24 mouse cellular contexts compared by ENCODE assay signal in genomic region chr11:11678972-11679371, GRCm38 (mm10). TPM values are rescaled to one million over a fixed set of nuclear protein-coding genes. Genes with fewer than 3 reads are reported as not detected.
DNase-seq lines count a peak whose midpoint lies in the region; ATAC-seq and TF ChIP-seq lines count a peak whose summit lies in the region.
"Had no signal": no experiment of that assay in that cellular context is flagged by ENCODE, and none has a peak within 500 bp of the region (broad histone marks: within the 10 kb centered on the region; RNA-seq: fewer than 3 reads in every experiment).

No protein-coding gene starts in this region.

- DNase-seq in heart, adult 2 months = no peak
- peak; percentile 54 to 61 for DNase-seq in thymus, postnatal 36 days
- DNase-seq in ovary, postnatal 36 days (ENCODE audit: low spot score) = no peak
- no peak for DNase-seq in adrenal gland, postnatal 10 days
- DNase-seq: adrenal gland, postnatal 36 days; cerebellum, postnatal 36 days; heart, adult 18-20 months; kidney, adult 11 months; kidney, postnatal 10 days; layer of hippocampus, adult 9-11 months; lung, postnatal 36 days; right cerebral cortex, postnatal 25 days had no signal

- H3K4me1 ChIP-seq in heart, embryonic 16.5 days (ENCODE audit: control insufficient read depth, insufficient read depth, low read length) = no peaks in the 10 kb centered on the region
- no peaks in the 10 kb centered on the region for H3K4me1 ChIP-seq in heart, adult 2 months (ENCODE audit: control insufficient read depth, insufficient read depth, low read length)
- H3K4me1 ChIP-seq in forebrain, embryonic 12.5 days = no peaks in the 10 kb centered on the region
- H3K4me1 ChIP-seq: embryonic facial prominence, embryonic 13.5 days; forebrain, embryonic 10.5 days; hindbrain, embryonic 13.5 days; limb, embryonic 15.5 days; midbrain, embryonic 13.5 days had no signal

- TF ChIP-seq CTCF in heart, adult 2 months (IDR thresholded peaks at IDR 0.05) = no peak

- peak; percentile 37 for ATAC-seq in heart, embryonic 16.5 days (replicated peaks; ENCODE audit: extremely low read depth, insufficient read depth, low FRiP score)
- peak; percentile 28; the same call in 1 of the 2 replicates for ATAC-seq in erythroblast, adult 5-6 weeks (replicated peaks; ENCODE audit: low FRiP score, poor library complexity, severe bottlenecking)
- ATAC-seq in megakaryocyte, adult 5-6 weeks (ENCODE audit: poor library complexity, severe bottlenecking) = peak; percentile 53
- ATAC-seq in forebrain, embryonic 12.5 days (ENCODE audit: low FRiP score) = no peak
- ATAC-seq: midbrain, embryonic 13.5 days had no signal

- no peak overlapping the region for H3K9ac ChIP-seq in heart, embryonic 16.5 days (ENCODE audit: low read length)
- H3K9ac ChIP-seq in heart, adult 2 months (ENCODE audit: low read depth, low read length) = no peak overlapping the region
- no peak overlapping the region for H3K9ac ChIP-seq in forebrain, embryonic 12.5 days
- H3K9ac ChIP-seq: embryonic facial prominence, embryonic 13.5 days; hindbrain, embryonic 13.5 days; limb, embryonic 15.5 days; midbrain, embryonic 13.5 days had no signal

- no peak overlapping the region for H3K4me2 ChIP-seq in heart, embryonic 16.5 days (ENCODE audit: low read depth, low read length)
- H3K4me2 ChIP-seq in forebrain, embryonic 12.5 days = no peak overlapping the region
- H3K4me2 ChIP-seq: embryonic facial prominence, embryonic 13.5 days; hindbrain, embryonic 13.5 days; limb, embryonic 15.5 days; midbrain, embryonic 13.5 days had no signal

- no peak for TF ChIP-seq EP300 in heart, adult 2 months (IDR thresholded peaks at IDR 0.05; ENCODE audit: insufficient read depth, low read depth, low read length)

- H3K79me2 ChIP-seq in heart, adult 2 months (replicated peaks; ENCODE audit: control insufficient read depth, insufficient read depth, low read length) = no peaks in the 10 kb centered on the region

- no peak for TF ChIP-seq POLR2A in heart, adult 2 months (IDR thresholded peaks at IDR 0.05; ENCODE audit: insufficient read depth, low read depth, low read length)

- no peak overlapping the region for H3K4me3 ChIP-seq in heart, embryonic 16.5 days (ENCODE audit: low read length)
- H3K4me3 ChIP-seq in heart, adult 2 months = no peak overlapping the region
- H3K4me3 ChIP-seq in forebrain, embryonic 12.5 days (replicated peaks) = no peak overlapping the region
- H3K4me3 ChIP-seq: embryonic facial prominence, embryonic 13.5 days; forebrain, embryonic 10.5 days; hindbrain, embryonic 13.5 days; limb, embryonic 15.5 days; midbrain, embryonic 13.5 days had no signal

- no peaks in the 10 kb centered on the region for H3K9me3 ChIP-seq in heart, embryonic 16.5 days (replicated peaks; ENCODE audit: control insufficient read depth, low read length)
- no peaks in the 10 kb centered on the region for H3K9me3 ChIP-seq in forebrain, embryonic 12.5 days
- H3K9me3 ChIP-seq: embryonic facial prominence, embryonic 13.5 days; forebrain, embryonic 10.5 days; hindbrain, embryonic 13.5 days; limb, embryonic 15.5 days; midbrain, embryonic 13.5 days had no signal

- intact Hi-C loops in heart, adult 2 months (cut with DNase I) = no loop called here

- no peaks in the 10 kb centered on the region for H3K36me3 ChIP-seq in heart, embryonic 16.5 days (ENCODE audit: control insufficient read depth, insufficient read depth)
- H3K36me3 ChIP-seq in heart, adult 2 months (ENCODE audit: control insufficient read depth, insufficient read depth, low read length) = no peaks in the 10 kb centered on the region
- H3K36me3 ChIP-seq in forebrain, embryonic 12.5 days (replicated peaks) = no peaks in the 10 kb centered on the region
- H3K36me3 ChIP-seq: embryonic facial prominence, embryonic 13.5 days; forebrain, embryonic 10.5 days; hindbrain, embryonic 13.5 days; limb, embryonic 15.5 days; midbrain, embryonic 13.5 days had no signal

- WGBS in heart, embryonic 16.5 days = 46% methylated on average over 6 of the region's 6 CpGs
- WGBS in heart, adult 2 months = 48% methylated on average over 6 of the region's 6 CpGs
- WGBS in forebrain, embryonic 12.5 days = 84% methylated on average over 6 of the region's 6 CpGs

- peaks cover 10% of the 10 kb centered on the region for H3K27me3 ChIP-seq in heart, embryonic 16.5 days (ENCODE audit: control insufficient read depth, insufficient read depth, low read length)
- H3K27me3 ChIP-seq in heart, adult 2 months (ENCODE audit: control insufficient read depth, insufficient read depth, low read length) = no peaks in the 10 kb centered on the region
- H3K27me3 ChIP-seq in forebrain, embryonic 12.5 days = peaks cover 14% of the 10 kb centered on the region

- H3K27ac ChIP-seq in heart, embryonic 16.5 days (ENCODE audit: low read length) = no peak overlapping the region
- no peak overlapping the region for H3K27ac ChIP-seq in heart, adult 2 months
- no peak overlapping the region for H3K27ac ChIP-seq in forebrain, embryonic 12.5 days
- H3K27ac ChIP-seq: embryonic facial prominence, embryonic 13.5 days; forebrain, embryonic 10.5 days; hindbrain, embryonic 13.5 days; limb, embryonic 15.5 days; midbrain, embryonic 13.5 days had no signal

RNA-seq across cellular contexts. Expression of gene Ikzf1, which starts 5.8 kb away (rescaled TPM):
- 3.9 and 15.1 TPM in 2 replicates for polyA plus RNA-seq in heart, embryonic 16.5 days (2015; fragmentation: Nextera tagmentation; extraction: Ambion mirVana)
- total RNA-seq in heart, adult 2 months (2021) = 1 to 10 TPM; 1.8 to 2.0 TPM
- 1.7 and 3.7 TPM in 2 replicates for polyA plus RNA-seq in heart, adult 2 months (2012; rRNA removed)
- 61.1 and 70.4 TPM in 2 replicates for total RNA-seq in erythroblast, adult 5-6 weeks (2015; ENCODE audit: low replicate concordance)
- 27.2 and 32.0 TPM in 2 replicates for total RNA-seq in erythroblast, adult 5-6 weeks (2017; ENCODE audit: low replicate concordance)
- 217 and 226 TPM in 2 replicates for total RNA-seq in megakaryocyte, adult 5-6 weeks (2015)
- total RNA-seq in megakaryocyte, adult 5-6 weeks (2017) = 80.8 and 104 TPM in 2 replicates
- 0.91 and 0.98 TPM in 2 replicates for polyA plus RNA-seq in forebrain, embryonic 12.5 days (2016; fragmentation: Nextera tagmentation; extraction: Ambion mirVana)
- 1 to 10 TPM; 9.3 to 9.9 TPM for total RNA-seq in adrenal gland, postnatal 10 days (2021)

RNA-seq across cellular contexts. Expression of gene 4930512M02Rik, which starts 51.3 kb away (rescaled TPM):
- polyA plus RNA-seq in heart, embryonic 16.5 days (2015; fragmentation: Nextera tagmentation; extraction: Ambion mirVana) = not detected in 2 replicates
- total RNA-seq in heart, adult 2 months (2021) = not detected
- not detected in 2 replicates for polyA plus RNA-seq in heart, adult 2 months (2012; rRNA removed)
- total RNA-seq in erythroblast, adult 5-6 weeks (2015; ENCODE audit: low replicate concordance) = not detected in 2 replicates
- total RNA-seq in erythroblast, adult 5-6 weeks (2017; ENCODE audit: low replicate concordance) = not detected in 2 replicates
- not detected in 2 replicates for total RNA-seq in megakaryocyte, adult 5-6 weeks (2015)
- not detected in 2 replicates for total RNA-seq in megakaryocyte, adult 5-6 weeks (2017)
- polyA plus RNA-seq in forebrain, embryonic 12.5 days (2016; fragmentation: Nextera tagmentation; extraction: Ambion mirVana) = not detected in 2 replicates
- not detected for total RNA-seq in adrenal gland, postnatal 10 days (2021)
- total RNA-seq: adrenal gland, postnatal 36 days; heart, adult 18-20 months; left cerebral cortex, postnatal 14 days had no signal
- polyA plus RNA-seq: embryonic facial prominence, embryonic 13.5 days; forebrain, embryonic 10.5 days; heart, postnatal 0 days; hindbrain, embryonic 13.5 days; limb, embryonic 15.5 days; midbrain, embryonic 13.5 days; neural tube, embryonic 11.5 days had no signal

Comparison
In these comparisons a context has a peak if more than half of its experiments do, and no peak if none do; other contexts are left out.
1. DNase-seq: peak in thymus, postnatal 36 days (2 of 2); none in heart, adult 2 months (0 of 2), ovary, postnatal 36 days (single experiment) and adrenal gland, postnatal 10 days (single experiment).